Mouse (Mus musculus): Measurements from ENCODE around the gene Vsig8.

The Vsig8 gene

GRCm38 (mm10) chr1:172555638-172556037, at the start of gene Vsig8:
TSS of gene Vsig8 (plus strand) at chr1:172555938.
- no peak for DNase-seq (ENCODE audit: low read depth, low spot score)

DNA sequence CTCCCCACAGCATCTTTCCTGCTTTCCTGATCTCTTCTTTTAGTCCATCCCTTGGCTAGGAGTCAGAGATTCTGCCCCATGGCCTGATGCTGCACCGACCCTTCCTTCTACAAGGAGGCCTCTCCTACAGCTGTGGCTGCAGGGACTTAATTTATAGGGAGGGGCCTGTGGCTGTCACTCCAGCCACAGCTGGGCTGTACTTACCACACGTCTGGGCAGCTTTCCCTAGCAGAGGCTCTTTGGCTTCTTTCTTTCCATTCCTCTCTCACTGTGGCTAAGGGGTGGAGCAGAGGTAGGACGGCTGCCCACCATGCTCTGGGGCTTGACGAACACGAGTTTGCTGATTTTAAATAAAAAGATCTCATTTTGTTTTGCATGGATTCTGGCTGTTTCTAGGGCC, 48.7 kb upstream of the Vsig8 start:
- no peak for DNase-seq (ENCODE audit: low read depth, low spot score)

DNA sequence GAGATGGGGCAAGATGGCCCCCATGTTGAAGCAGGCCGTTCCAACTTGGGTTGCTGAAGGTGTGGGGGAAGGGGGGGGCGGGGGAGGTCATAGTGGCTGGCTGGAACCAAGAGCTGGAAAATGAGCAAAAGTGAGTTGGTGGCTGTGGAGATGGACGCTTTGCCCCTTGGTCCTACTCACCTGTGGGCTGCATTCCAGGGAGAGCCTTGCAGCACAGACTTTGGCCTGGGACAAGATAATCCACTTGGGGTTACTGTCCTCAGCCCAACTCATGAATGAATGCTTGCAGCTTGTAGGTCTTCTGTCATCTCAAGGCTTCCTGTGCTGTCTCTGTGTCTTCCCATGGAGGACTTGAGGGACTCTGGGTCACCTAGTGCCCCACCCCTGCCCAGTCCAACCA, 48.0 kb upstream of the Vsig8 start:
- DNase-seq (ENCODE audit: low read depth, low spot score), result no peak

- DNase-seq (ENCODE audit: low read depth, low spot score), result no peak
Measured at GRCm38 (mm10) chr1:172508172-172508571, 47.6 kb upstream of the Vsig8 start.

GRCm38 (mm10) chr1:172509235-172509634, 46.5 kb upstream of the Vsig8 start:
- DNase-seq (ENCODE audit: low read depth, low spot score), result no peak

DNA sequence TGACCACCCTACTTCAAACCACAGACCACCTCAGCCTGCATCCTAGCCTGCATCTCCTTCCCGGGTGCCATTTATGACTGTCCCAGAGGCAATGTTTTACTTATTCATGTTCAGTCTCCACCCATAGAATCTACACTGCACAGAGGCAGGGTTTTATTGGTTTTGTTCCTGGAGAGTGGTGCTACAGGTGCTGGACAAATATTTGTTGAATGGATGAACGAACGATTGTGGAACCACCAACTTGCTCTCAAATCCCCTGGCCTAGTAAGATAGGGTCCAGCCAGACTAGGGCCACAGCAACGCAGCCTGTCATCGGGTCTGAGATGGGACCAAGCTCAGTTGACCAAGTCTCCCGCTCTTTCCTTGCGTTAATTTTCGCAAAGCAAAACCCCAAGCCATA, 45.8 kb upstream of the Vsig8 start:
- no peak for DNase-seq (ENCODE audit: low read depth, low spot score)

DNA sequence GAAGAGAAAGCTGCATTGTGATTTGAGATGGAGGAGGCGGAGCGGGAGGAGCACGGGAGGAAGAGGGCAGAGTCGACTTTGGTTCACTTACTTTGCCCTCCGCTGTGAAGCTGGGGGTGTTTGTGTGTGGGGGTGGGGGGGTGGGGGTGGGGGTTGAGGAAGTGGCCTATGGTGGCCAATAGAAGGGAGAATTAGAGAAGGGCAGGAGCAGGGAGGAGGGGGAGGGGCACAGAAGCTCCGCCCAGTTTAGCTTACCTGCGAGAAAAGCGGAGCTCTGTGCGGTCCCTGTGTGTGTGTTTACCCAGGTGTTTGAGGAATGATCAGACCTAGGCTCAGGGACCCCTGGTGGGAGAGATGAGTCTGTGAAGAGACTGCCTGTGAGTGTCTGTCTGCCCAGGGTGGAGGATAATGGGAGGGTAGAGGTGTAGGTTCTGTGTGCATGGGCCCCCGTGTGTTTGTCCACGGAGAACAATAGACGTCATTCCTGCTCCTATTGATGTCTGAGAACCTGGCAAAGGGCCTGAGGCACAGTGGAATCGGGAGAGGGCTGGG, 45.2 kb upstream of the Vsig8 start:
- no peak for DNase-seq (ENCODE audit: low read depth, low spot score)

DNA sequence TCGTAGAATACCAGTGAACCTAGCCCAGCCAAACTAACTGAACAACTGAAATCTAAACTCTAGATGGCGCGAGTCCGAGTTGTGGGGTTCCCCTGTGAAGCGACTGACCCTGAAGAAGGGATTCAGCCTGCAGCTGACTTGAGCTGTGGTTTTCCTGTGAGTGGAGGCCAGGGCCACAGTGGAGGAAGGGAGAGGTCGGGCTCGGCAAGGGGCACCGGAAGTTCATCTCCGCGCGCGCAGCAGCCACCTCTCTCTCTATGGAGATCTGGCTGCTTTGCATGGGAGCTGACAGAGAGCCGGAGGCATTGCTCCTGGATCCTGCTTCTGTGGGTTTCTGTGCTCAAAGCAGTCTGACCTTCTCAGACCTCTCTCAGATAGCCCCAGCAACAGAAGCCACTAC, 42.8 kb upstream of the Vsig8 start:
- no peak for DNase-seq (ENCODE audit: low read depth, low spot score)

DNA sequence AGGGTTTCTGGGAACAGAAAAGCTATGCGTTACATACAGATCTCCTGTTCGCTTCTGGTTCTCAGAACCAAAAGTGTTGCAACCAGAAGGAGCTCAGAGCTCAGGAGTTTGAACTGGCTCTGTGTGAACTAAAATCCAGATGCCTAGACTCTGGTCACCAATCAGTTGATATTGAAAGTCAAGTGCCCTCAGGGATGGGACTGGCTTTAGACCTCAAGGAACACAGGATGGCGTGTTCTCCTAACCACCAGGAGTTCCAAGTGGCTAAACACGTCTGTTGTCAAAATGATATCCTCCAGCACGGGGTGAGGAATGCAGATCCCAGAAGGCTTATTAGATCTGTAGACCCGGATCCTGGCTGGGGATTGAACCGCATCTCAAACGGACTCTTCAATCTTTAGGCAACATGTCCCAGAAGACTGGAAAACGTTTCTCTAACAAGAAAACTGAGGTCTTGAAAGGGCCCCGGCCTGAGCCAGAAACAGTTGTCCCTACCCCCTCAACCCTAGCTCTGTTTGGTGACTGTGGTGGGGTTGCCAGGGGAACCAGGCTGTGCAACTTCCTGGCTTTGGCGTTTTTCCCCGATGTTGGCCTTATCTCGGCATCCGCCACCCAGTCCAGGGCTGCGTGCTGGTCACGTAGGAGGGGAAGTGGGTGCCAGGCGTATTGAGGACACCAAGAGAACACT, 42.1 kb upstream of the Vsig8 start:
- no peak for DNase-seq (ENCODE audit: low read depth, low spot score)

DNA sequence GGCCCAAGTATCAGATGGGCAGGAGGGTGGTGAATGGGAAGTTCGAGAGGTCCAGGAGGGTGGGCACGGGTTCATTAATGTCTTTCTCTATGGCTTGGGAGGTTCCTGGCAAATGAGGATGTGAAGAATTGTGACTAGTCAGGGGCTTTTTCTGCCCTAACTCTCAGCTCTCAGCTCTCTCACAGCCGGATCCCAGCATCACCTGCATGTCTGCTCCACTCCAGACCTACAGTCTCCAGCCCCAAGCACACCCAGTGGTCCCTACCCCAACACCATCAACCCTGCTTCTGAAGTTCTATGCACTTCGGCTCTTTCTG, 41.6 kb upstream of the Vsig8 start:
- no peak for DNase-seq (ENCODE audit: low read depth, low spot score)

GRCm38 (mm10) chr1:172514551-172515268, 41.0 kb upstream of the Vsig8 start:
- no peak for DNase-seq (ENCODE audit: low read depth, low spot score)

DNA sequence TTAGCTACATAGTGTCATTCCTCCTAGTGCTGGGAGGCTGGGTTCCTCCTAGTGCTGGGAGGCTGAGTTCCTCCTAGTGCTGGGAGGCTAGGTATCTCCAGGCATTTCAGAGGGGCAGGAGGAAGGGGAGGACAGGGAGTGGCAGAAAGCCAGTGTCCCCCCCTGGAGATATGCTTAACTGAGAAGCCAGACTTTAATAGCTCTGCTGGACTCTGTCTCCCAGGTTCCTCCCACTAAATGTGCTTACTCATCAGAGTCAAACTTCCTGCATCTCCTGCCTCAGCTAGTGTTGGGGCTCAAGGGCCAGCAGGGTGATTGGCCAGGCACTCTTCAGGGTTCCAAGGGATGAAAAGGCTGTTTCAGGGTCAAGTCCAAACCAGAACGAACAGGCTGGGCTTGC, 40.3 kb upstream of the Vsig8 start:
- DNase-seq (ENCODE audit: low read depth, low spot score), result no peak

- no peak for DNase-seq (ENCODE audit: low read depth, low spot score)
Measured at GRCm38 (mm10) chr1:172518013-172518412, 37.7 kb upstream of the Vsig8 start.

DNA sequence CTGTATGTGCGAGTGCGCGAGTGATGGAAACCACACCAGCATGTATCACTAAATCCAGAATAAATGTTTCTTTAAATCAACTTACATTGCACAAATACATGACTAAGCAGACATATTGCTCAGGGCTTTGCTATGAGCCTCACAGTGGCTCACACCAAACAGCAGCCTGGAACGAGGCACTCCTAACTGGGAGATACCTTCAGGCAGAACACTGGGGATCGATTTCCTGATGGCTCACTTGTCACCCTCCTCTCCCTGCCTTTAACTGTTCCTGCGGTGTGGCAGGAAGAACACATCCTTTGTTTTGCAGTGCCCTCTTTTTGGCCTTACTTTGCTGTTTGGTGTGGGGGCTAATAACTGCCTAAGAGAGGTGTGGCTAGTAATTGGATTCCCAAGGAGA, 36.1 kb upstream of the Vsig8 start:
- no peak for DNase-seq (ENCODE audit: low read depth, low spot score)

- DNase-seq (ENCODE audit: low read depth, low spot score), result peak; percentile 92
Measured at GRCm38 (mm10) chr1:172520576-172521440, 34.9 kb upstream of the Vsig8 start, which contains the start of gene Cfap45. TSS of gene Cfap45 (plus strand) at chr1:172520801.

- DNase-seq (ENCODE audit: low read depth, low spot score), result no peak
Measured at GRCm38 (mm10) chr1:172522524-172522923, 33.2 kb upstream of the Vsig8 start.

DNA sequence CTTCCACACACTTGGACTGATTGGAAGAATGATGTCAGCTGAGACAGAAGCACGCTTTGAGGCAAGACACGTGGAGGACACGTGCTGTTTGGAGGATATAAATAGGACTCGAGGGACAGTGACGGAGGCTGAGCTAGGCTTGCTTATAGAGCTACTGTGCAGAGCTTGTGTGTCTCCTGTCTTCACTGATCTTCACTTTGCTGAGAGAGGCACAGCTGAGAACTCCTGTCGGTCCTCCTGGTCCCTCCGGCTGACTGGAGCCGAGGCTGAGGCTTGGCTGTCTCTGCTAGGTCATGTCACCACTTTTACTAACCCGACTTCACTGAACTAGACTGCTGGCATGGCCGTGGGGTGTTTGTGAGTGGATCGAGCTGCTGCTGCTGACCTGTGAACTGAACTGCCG, 32.0 kb upstream of the Vsig8 start:
- DNase-seq (ENCODE audit: low read depth, low spot score), result no peak

DNA sequence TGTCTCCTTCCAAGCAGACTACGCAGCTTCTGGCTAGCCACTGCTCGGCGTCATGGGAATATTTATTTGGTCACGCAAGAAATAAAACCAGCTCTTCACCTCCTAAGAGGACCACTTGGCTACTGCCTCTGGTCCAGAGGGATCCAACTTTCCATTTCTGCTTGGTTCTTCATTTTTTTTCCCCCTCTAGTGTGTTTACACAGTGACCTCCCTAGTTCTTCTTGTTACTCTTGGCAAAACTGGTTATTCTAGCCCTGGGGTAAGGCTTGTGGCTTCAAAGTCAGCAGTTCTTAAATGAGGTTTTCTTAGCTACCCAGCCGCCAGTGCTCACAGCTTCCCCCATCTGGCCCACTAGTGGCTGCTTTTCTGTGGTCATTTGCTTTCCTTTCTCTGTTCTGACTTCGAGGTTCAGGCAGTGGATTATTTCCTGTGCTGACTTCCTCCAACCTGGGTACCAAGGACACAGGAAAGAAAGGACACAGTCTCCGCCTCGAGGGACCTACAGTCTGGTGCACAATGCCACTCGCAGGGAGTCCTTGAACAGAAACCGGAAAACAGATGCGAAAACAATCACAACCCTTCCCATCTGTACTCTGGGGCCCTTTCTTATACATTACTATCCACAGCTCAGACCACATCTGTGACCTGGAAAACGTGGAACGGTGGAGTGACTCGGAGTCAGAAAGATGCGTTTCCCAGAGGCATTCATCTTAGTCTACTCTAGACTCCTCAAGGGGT, 30.5 kb upstream of the Vsig8 start:
- no peak for DNase-seq (ENCODE audit: low read depth, low spot score)

- DNase-seq (ENCODE audit: low read depth, low spot score), result no peak
Measured at GRCm38 (mm10) chr1:172525971-172526370, 29.8 kb upstream of the Vsig8 start.

DNA sequence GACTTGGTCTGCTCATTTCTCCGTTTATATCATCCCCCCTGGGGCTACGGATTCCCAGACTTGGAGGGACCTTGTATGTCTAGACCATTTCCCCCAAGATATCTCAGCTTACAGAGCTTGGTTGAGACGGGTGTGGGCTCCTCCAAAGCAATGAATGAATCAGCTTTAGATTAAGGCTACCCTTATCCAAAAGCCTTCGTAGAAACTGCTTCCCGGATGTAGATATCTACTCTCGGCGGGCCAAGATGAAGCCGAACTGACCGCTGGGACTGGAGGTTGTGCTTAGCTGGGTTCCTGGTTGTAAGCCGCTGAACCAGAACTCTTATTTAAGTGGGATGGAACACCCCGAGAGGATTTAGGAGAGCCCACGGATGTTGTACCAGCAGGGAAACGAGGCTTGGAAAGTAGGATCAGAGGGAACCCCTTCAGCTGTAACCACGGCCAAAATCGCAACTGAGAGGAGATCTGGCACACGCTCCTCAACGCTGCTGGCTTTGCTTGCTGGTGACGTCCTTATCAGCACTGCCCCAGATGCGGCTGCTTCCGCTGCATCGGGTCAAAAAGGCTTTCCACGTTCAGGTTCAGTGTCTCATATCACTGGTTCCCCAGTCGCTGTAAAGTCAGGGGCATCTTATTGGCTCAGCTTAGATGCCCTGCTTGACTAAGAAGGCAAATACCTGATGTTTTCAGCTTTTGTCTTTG, 29.2 kb upstream of the Vsig8 start:
- DNase-seq (ENCODE audit: low read depth, low spot score), result no peak

DNA sequence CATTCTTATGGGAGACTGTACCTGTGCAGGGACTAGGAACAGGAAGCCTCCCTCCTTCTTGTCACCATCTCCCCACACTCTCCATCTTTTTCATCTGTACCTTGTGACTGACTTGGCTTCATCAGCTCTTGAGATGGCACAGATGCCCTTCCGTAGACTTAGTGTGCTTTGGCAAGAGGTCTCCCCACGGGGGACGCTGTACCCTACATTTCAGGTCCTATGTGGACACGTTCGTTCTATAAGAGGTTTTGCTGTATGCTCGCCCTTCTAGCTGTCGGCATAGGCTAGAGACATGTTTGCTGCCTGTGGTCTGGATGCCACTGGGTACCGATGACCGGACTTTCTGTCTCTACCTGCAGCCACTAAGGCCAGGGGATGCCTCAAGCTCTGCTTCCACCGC, 28.3 kb upstream of the Vsig8 start:
- DNase-seq (ENCODE audit: low read depth, low spot score), result no peak
